Mouse (Mus musculus): ENCODE results near the gene Taf3. TPM values are rescaled to one million over a fixed set of nuclear protein-coding genes. Genes with fewer than 3 reads are reported as not detected.

The Taf3 gene
- total RNA-seq, 1 experiment from 2014 or later: 10.3 TPM

GRCm38 (mm10) chr2:10014951-10015635 lies 33.3 kb downstream of the Taf3 start:
- DNase-seq: no peak

DNA sequence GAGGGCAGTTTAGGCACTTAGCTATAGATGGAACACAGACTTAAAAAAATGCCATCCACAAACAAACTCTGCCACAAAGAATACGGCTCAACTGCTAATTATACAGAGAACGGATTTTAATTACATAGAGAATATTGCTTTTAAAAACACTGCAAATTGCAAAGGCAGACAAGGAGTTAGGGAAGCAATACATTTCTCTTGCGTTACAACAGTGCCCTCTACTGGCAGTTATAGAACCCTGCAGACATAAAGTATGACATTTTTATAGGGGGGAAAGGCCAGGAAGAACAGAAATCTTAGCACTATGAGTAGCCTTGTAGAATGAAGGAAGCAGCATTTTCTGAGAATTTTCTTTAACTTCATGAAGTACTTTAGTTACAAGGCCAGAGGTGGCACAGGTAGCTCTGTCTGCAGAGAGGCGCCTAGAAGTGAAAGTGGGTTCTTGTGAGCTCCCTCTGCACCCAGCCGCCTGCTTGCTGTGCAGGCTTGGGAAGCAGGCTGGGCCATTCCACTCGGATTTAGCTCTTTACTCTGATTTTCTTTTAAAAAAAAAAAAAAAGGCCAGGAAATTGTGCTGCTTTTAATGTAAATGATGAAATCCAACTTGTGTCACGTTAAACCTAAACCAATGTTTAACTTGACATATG lies 38.0 kb downstream of the Taf3 start:
- DNase-seq: peak; percentile 54

GRCm38 (mm10) chr2:10009671-10010254 lies 38.6 kb downstream of the Taf3 start:
- peak; percentile 8 for DNase-seq

DNA sequence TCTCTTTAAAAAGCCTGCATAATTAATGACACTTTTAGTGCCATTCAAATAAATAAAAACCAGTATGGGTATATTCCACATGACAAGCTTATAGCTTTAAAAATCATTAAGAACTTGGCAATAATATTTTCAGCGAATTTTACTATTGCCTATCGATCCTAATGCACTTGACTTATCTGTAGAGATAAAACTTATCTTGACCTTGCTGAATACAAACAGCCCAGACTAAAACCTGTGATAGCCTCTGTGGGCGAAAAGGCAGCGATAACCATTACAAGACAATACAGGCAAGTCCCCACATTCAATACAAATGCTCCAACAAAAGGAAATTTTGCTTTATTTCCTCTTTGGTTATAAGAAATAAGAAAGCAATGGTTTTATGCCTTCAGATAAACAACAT lies 39.8 kb downstream of the Taf3 start:
- no peak for DNase-seq

DNA sequence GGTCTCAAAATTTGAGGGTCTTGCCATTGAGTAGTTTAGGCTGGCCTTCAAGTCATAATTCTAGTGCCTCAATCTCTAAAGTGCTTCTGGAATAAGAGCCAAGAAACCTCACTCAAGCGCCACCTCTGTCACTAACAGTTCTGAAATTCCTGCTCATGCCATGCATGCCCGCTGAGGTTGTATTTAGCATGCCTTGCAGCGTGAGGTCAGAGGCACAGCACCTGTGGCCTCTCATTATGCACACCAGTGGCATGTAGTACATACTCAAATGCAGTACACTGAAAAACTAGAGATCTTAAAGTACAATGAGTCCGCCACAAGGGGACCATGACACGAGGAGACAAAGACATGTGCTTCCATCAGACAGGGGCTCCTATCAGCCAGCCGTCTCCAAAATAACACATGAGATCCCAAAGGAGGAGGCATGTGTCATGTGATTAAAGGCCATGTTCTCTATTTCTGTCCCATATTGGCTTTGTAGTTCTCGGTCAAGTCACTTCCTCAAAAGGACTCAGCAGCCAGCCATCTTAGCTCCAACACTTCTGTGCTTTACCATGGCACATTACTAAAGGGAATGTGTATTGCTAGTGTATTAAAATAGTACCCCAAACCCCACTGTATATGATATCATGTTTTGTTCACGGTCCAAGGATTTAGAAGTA lies 43.3 kb downstream of the Taf3 start:
- DNase-seq: no peak

DNA sequence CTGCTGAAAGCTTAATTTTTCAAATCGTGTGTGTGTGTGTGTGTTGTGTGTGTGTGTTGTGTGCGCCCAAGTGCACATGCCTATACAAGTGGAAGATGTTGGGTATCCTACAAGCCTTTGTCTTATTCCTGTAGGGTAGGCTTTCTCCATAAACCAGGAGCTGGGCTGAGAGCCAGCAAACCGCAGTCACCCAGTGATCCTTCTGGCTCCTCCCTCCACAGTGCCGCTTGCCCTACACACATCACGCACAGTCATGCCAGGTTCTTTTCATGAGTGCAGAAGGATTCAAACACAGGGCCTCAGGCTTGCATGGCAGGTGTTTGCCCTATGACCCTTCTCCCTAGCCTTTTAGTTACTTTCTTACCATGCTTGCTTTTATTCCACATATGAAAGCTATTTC lies 45.0 kb downstream of the Taf3 start:
- peak; percentile 43 for DNase-seq

DNA sequence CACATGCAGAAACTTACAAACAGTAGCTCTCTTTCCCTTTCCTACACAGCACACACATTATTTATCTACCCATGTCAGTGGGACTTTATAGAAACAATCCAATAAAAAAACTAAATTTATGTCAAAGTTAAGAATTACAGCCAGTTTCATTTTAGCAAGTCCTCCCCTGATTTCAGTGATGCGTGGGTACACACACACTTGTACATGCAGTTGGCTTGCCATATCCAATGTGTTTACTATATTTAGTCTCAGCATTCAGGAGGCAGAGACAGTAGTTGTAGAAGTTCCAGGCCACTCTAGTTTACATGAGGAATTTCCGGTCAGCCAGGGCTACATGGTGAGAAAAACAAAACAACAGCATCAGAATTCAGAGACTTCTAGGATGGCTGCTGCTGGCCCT lies 46.8 kb downstream of the Taf3 start:
- no peak for DNase-seq

DNA sequence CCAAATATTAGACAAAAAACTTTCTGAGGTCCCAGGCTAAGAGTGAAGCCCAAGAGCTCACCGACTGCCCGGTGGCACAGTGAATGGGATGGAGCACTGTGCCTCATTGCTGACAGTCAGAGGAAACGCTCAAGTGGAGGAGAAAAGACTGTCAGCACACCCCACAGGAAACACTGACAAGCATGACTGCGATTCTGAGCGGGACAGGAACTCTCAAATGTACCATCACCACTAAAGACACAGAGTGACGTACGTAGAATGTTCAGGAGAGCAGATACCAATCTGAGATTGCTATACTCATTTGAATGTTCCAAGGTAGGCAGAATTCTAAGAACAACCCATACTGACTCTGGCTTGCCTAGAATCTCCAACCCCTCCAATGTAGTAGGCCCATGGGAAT lies 50.9 kb downstream of the Taf3 start:
- DNase-seq: no peak

- no peak for DNase-seq
Measured at GRCm38 (mm10) chr2:9996111-9996510, 52.3 kb downstream of the Taf3 start.

DNA sequence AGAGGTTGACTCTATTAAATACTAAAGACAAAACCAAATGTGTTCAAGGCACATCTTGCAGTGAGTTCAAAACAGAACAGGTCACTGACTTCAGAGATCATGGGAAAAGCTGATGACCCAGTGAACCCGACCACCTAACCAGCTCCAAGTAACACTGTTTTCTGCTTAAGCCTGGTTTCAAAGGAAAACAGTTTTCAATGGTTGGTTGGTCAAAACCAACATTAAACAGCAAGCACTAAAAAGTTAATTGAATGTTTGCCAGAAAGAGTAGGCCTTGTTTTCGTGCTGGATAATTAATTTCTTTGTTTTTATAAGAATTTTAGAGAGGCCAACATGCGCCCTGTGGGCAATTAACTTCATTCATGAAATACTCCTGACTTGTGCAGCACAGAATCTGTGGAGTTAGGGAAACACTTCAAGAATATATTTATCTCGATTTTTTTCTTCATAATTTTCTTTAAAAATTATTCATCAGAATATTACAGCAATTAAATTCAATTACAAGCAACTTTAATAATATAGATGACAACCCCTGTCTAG lies 57.6 kb downstream of the Taf3 start:
- no peak for DNase-seq

DNA sequence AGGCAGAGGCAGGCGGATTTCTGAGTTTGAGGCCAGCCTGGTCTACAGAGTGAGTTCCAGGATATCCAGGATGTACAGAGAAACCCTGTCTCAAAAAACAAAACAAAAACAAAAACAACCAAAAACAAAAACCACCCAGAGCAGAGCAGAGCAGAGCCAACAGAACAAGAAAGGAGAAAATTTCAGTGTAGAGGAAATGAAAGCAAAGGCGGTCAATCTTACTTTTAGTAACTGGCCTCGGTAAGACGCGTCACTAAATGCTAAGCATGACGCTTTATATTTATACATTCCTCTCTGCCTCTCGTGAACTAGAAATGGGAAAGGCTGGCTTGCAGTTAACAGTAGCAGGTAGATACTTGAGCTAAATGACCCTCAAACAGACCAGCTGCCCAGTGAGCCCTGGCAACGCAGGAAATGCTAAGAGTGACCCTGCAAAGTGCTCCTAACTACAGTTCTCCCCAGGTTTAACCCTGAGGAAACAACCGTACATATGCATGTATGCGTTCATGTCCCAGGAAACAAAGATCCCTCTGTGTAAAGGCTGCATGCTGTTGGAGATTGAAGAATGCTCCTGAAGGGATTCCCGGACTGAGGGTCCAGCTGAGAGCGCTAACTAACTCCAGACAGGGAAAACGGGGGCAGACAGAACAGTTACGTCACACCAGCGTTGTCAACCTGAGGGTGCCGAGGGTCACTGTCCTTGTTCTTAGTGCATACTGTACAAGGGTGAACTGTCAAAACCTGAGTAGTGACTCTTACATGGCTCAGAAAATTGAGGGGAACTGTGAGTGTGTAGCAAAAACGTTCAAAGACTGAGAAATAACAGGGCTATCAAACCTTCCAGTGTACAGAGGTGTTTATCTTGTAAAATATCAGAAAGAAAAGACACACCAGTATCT lies 58.5 kb downstream of the Taf3 start:
- no peak for DNase-seq

GRCm38 (mm10) chr2:9988290-9988689 lies 60.1 kb downstream of the Taf3 start:
- no peak for DNase-seq

GRCm38 (mm10) chr2:9985979-9986447 lies 62.4 kb downstream of the Taf3 start:
- peak; percentile 56 for DNase-seq

DNA sequence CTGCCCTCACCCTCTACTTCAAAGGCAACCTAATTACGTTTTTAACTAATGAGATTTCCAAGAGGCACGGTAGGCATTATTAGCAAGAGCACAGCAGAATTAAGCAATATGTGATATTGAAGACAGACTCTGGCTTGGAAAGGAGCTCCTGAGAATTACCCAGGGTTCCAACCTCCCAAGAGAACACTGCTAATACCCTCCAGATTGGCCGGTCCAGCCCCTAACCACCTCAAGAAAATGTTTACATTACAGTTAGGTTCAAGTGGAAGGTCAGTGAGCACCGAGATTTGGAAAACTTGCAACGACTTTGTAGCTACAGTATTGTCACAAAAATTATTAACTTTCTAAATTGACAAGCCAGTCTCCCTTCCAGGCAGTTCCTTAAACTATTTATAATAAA lies 66.0 kb downstream of the Taf3 start:
- no peak for DNase-seq

GRCm38 (mm10) chr2:9971927-9972326 lies 76.5 kb downstream of the Taf3 start:
- no peak for DNase-seq

GRCm38 (mm10) chr2:9970579-9970978 lies 77.8 kb downstream of the Taf3 start:
- no peak for DNase-seq

GRCm38 (mm10) chr2:9970178-9970577 lies 78.2 kb downstream of the Taf3 start:
- DNase-seq: no peak

GRCm38 (mm10) chr2:9969734-9970133 lies 78.7 kb downstream of the Taf3 start:
- DNase-seq: no peak

DNA sequence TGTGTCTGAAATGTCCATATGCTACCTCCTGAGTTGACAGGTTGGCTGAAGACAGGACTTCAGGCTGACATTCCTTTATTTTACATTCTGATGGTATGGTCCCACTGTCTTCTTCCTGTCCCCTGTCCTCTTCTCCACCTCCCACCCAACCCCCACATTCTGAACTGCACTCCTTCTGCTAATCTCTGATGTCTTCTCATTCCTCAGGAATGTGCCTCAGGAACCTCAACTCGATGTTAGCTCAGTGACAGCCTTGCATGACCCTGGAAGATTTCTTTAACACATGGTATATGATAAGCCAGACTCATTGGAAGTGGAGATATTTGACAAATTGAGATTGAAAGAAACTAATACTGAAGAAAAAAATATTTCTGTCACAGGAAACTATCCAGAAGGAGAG lies 81.8 kb downstream of the Taf3 start:
- no peak for DNase-seq

GRCm38 (mm10) chr2:9965608-9966007 lies 82.8 kb downstream of the Taf3 start:
- no peak for DNase-seq

DNA sequence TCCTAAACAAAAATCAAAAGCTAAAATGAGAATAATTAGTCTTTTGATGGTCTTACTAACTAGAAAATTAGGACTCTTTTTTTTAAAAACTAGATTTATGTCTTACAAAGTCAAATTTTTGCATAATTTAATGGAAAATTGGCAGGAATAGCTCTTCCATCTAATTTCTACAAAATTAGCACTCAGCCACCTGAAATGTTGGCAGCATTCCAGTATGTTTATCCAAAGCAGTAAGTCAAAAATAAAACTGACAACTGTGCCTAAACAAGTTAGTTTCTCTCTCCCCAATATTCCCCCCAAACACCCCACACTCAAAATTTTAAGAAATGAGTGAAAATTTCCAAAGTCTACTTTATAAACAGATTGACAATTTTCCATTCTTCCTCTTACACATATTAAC lies 85.5 kb downstream of the Taf3 start:
- DNase-seq: no peak

DNA sequence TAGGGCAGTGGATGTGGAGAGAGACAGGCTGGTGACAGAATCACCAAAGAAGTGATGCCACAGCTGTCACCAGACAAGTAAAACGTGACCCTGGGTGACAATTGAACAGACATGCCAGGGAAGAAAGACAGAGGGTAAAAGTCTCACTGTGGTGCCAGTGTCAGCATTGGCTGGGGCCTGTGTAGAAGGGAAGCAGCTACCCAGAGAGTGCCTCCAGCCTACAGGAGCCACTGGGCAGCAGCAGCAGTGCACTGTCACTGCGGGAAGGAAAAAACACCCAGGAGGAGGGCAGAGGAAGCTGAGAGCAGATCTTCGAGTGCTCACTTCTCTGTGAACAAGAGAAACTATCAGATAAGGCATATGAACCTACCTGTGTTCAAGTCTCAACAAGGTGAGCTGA lies 86.7 kb downstream of the Taf3 start:
- no peak for DNase-seq
